Mouse (Mus musculus): ENCODE measurements around the gene Pip5k1b.

DNA sequence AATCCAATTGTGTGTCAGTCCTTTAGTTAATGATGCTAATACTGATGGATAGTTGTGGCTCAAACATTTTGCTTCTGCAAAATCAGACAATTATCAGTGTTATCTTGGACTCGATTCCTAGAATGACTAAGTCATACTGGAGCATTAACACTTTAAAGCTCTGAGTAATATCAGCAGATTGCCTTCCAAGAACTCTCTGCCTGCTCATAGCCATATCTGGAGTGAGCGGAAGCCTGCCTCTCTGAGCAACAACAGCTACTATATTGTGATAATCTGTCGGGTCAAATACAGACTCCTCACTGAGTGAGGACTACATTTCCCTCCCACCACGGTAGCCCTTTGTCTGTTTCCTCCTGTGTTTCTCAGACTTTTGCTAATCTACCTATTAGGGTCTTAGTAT lies 116.0 kb downstream of the Pip5k1b start:
- no peak for TF ChIP-seq CTCF (IDR thresholded peaks at IDR 0.05; ENCODE audit: borderline replicate concordance, insufficient read depth, low read length)
- no peak for TF ChIP-seq POLR2A (IDR thresholded peaks at IDR 0.05; ENCODE audit: low read depth, low read length)
